Mouse (Mus musculus): ENCODE measurements at regions not wholly inside any gene's neighbourhood (a gene's known extent, or its start where the extent isn't known, plus 50 kb on each side); places are given as distances from the start of the nearest gene placed in this dataset.

- no peak for TF ChIP-seq CTCF (IDR thresholded peaks at IDR 0.05; ENCODE audit: borderline replicate concordance, control insufficient read depth, extremely low read depth, insufficient read depth, low read length, poor library complexity)
- no peak for TF ChIP-seq POLR2A (IDR thresholded peaks at IDR 0.05; ENCODE audit: control insufficient read depth, extremely low read depth, insufficient read depth, low read length, poor library complexity)
These were observed 295.1 kb upstream of the Nmur2 start for GRCm38 (mm10) chr11:56335937-56336336.

All from thymus, adult 2 months (tissue).